Mouse (Mus musculus): ENCODE measurements around the gene Map4k1.

Map4k1 gene

DNA sequence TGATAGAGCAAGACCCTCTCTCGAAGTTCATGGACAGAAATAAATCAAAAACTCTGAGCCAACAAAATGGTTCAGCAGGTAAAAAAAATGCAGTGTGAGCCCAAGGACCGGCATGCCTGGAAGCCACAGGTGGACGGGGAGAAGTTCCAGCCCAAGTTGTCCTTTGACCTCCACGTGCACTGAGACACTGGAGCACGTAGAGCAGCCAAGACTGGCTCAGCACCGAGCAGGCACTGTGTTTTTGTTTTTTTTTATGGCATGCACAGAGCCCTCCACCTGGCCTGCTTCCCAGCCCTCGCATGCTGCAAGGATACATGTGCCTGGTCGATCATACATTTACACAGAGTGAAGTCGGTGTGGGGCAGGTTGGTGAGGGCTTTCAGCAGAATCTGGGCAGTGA, 4.3 kb upstream of the Map4k1 start:
- DNase-seq (ENCODE audit: low spot score in 2 of 2): no peak

DNA sequence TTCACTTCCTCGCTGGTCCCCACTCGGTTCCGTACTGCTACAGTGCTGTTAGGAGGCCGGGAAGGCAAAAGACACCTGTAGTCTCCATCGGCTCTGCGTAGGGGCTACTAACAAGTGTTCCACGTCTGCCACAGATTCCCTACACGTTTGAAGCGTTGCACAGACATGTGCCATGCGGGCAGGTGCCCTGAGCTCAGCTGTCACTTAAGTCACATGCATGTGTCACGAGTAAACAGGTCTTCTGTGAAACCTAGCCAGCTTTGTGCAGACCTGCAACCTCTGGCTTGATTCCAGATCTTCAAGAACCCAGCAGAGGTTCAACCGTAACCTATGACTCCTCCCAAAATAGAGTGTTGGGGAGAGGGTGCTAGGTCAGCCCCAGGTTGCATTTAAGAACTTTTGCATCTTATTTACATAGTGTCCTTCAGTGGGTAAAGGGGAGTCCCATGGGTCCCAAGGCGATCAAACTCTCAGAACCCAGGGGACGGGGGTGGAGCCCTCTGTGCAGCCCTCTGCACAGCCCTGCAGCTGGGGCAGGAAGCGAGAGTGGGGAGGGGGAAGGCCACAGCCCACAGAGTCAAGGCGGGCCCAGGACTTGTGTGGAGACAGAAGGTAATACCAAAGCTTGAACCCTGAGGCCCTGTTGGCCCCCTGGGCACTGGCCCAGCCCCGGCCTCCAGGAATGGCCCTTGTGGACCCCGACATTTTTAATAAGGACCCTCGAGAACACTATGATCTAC, 594 bp downstream of the Map4k1 start:
- DNase-seq (ENCODE audit: low spot score in 2 of 2): peak; percentile 26 to 53

DNA sequence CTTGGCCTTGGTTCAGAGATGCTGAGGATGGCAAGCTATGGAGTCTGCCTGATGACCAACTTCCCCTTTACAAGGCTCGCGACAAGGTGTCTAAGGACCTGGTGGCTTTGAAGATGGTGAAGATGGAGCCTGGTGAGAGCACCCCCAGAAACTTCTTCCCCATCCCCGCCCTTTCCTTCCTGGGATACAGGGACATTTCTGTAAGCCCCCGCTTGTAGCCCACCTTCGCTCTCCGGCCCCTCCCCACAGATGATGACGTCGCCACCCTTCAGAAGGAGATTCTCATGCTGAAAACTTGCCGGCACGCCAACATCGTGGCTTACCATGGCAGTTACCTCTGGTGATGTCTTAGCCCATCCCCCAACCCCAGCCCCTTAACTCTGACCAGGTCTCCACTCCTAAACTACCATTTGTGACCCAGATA, 1.3 kb downstream of the Map4k1 start:
- no peak for DNase-seq (ENCODE audit: low spot score in 2 of 2)

DNA sequence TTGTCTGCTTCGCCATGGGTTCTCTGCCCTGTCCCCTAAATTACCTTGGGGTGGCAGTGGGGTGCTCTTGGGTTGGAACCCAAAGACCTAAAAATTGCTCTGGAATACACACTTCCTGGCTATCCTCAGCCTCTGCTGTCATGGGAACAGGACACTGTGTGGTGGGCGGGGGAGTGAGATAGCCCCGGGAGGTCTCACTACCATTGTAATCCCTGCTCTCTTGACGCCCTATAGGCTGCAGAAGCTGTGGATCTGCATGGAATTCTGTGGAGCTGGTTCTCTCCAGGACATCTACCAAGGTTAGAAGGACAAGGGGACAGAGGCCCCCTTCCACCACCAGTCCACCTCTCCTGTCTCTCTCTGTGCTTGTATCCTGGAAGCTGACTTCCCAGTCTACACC, 2.0 kb downstream of the Map4k1 start:
- no peak for DNase-seq (ENCODE audit: low spot score in 2 of 2)

DNA sequence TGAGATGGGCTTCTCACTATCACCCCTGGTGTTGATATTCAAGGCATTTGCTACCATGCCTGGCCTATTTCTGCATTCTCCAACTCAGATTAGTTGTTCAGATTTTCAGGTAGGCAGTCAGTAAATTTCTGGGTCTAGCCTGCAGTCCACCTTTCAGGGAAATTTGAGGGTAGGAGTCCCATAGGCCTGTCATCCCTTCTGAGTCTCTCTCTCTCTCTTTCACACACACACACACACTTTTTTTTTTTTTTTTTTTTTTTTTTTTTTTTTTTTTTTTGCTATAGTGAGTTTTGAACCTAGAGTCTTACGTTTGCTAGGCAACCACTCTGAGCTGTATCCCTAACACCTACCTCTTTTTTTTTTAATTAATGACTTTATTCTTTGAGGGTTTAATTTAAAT, 2.6 kb downstream of the Map4k1 start:
- no peak for DNase-seq (ENCODE audit: low spot score in 2 of 2)

DNA sequence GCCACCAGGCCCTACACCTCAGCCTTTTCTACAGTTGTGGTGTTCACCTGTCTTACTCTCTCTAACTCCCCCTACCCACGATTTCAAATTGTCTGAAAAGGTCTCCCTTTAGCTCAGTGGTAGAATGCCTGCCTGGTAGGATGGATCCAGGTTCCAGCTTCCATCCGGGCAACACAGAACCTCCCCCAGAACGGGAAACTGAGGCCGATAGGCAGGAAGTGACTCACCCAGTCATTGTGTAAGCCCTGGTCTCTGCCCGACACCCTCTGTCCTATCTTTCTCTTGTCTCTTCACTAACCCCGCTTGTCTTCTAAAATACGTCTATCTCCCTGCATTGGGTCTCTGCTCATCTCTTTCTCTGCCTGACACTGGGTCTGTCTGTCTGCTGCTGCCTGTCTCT, 3.4 kb downstream of the Map4k1 start:
- no peak for DNase-seq (ENCODE audit: low spot score in 2 of 2)

DNA sequence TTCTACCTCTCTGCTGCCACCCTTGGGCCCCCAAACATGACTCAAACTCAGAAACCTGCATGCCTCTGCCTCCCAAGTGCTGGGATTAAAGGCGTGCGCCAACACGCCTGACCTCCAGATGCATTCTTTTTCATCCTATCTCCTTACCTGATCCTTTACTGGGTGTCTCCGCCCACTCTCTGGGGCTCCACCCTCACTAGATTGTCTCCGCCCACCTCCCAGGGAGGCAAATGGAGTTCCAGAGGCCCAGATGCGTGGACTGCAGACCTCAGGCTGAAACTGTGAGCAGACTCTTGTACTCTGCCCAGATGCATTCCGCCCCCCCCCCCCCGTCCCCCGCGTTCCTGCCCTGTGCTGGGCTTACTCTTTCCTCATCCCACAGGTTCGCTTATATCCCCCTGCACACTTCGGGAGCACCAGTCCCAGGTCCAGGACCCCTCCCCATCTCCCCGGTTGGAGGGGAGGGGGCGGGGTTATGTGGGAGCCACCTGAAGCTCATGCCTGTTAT, 9.0 kb downstream of the Map4k1 start:
- DNase-seq (ENCODE audit: low spot score in 2 of 2): no peak

DNA sequence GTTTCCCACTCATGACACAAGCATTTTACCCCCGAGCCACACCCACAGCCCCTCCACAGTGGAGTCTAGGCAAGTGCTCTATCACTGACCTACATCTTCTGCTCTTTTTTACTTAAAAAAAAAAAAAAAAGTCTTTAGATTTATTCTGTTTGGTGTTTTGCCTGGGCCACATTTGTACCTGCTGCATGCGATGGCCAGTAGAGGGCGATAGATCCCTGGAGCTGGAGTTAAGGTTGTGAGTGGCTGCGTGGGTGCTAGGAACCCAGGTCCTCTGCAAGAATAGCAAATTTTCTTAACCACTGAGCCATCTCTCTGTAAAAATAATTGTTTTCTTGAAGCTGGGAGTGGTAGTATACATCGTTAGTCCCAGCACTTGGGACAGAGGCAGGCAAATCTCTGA, 9.8 kb downstream of the Map4k1 start:
- DNase-seq (ENCODE audit: low spot score in 2 of 2): no peak

DNA sequence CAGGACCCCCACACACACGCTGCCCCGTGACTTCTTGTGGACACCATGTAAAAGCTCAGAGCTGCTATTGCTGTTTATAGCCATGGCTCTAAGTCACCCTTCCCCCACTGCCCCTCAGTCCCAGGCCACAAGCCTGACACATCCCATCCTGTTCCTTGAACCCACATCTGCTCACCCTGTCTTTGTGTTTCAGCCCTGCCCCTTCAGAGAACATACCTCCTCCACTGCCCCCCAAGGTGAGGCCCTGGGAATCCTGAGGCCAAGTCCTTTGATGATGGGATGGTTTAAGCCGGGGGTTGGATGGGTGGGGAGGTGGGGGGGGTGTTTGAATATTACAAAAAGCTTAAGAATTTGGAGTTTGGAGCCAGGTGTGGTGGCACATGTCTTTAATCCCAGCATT, 11.1 kb downstream of the Map4k1 start:
- DNase-seq (ENCODE audit: low spot score in 2 of 2): no peak

DNA sequence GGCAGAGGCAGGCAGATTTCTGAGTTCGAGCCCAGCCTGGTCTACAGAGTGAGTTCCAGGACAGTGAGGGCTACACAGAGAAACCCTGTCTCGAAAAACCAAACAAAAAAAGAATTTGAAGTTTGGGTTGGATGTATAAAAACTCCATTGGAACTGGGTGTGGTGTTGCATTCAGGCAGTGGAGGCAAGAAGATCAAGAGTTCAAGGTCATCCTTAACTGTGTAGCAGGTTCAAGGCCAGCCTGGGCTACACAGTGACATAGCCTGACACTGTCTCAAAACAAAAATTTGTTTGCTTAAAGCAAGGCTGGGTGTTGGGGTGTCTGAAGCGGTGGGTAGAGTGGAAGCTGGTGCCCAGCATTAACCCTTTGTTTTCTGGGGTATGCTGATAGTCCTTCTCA, 11.6 kb downstream of the Map4k1 start:
- DNase-seq (ENCODE audit: low spot score in 2 of 2): no peak

DNA sequence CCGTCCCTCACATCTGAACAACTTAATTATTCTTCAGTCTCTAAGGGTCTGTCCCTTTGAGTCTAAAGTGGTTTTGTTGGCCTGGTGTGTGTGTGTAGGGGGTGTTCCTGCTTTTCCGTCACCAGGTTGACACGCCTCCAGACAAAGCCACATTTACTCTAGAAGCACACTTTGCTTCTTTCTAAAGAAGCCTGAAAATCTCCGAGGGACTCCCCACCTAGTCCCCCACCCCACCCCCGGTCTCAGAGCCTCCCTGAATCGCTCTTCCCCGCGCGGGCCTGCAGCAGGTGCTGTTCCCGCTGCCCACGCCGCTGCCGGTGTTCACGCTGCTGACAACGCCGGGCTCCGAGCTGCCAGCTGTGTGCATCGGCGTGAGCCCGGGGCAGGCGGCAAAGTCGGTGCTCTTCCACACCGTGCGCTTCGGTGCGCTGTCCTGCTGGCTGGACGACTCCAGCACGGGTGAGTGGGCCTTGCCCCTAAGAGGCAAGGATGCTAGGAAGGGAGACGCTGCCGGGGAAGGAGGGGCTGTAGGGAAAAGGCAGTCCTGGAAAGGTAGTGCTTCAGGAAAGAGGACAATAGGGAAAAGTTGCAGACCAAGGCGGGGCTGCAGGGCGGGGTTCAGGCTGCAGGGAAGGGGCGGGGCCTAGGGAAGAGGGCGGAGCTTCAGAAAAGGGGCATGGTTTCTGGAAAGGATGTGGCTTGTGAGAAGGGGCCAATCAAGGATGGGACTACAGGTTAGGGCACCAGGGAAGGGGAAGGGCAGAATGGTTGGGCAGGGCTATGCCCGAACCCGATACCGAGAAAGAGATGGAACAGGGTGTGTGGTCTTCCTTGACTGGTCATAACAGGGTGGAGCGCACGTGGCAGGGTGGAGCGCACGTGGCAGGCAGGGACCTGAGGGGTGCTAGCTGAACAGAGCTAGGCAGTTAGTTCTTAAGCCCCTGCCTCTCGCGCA, 19.1 kb downstream of the Map4k1 start:
- DNase-seq (ENCODE audit: low spot score in 2 of 2): peak; percentile 28 to 30

DNA sequence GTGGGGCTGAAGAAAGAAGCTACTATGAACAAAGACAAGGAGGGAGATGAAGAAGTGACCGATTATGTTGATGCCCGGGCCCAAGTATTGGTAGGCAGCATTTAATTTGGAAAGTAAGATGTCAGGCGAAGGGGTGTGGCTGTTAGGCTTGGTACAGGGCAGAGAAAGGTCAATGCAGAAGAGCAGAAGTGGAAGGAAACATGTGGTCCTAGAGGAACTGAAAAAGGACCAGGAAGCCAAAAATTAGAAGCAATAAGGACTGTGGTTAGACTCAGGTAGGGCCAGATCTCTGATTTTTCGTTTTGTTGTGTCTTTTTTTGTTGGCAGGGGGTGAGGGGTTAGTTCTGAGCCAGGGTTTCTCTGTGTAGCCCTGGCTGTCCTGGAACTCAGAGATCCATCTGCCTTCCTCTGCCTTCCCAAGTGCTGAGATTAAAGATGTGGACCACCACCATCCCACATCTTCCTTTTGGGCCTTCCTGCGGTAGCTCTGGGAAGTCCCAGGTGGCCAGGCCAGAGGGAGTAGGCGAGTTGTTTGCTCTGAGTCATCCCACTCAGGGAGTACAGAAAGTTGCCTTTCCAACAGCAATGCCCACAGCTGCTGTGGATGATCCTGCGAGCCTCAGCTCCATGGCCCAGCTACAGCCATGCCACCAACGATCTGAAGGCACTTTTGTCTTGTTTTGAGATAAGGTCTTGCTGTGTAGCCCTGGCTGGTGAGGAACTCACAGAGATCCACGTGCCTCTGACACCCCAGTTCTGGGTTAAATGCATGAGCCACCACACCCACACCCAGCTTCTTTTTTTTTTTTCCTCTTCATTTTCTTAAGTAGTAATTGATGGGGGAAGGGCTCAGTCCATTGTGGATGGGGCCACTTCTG, 25.6 kb downstream of the Map4k1 start:
- DNase-seq (ENCODE audit: low spot score in 2 of 2): peak in 1 of 2 experiments; percentile 13

DNA sequence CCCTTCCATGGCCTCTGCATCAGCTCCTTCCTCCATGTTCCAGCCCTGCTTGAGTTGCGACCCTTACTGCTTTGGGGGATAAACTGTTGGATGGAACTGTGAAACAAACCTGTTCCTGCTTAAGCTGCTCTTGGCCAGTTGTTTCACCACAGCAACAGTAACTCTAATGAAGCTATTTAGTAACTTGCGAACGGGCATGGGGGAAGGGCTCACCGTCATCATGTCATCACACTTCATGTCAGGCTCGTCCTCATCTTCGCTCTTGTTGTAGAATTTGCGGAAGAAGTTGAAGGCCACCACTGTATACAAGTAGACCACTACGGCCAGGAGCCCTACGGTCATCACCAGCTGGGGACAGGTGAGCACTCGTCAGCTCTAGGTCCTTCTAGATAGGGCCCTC, 26.3 kb downstream of the Map4k1 start:
- DNase-seq (ENCODE audit: low spot score in 2 of 2): no peak

DNA sequence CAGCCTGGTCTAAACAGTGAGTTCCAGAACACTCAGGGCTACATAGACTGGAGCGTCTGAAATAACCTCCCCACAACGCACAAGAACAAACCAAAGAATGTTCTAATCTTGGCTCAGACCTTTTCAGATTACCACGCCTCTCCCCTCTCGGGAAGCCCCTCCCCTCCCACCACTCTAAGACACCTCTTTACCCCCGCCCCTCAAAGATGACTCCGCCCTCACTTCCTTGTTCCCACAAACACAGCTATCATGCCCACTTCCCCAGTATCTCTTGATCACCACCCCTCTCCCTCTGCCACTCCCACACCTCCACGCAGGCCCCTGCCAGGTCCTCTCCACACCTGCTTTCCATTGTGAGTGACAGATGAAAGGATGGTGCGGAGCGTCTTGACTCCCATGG, 26.9 kb downstream of the Map4k1 start:
- no peak for DNase-seq (ENCODE audit: low spot score in 2 of 2)

DNA sequence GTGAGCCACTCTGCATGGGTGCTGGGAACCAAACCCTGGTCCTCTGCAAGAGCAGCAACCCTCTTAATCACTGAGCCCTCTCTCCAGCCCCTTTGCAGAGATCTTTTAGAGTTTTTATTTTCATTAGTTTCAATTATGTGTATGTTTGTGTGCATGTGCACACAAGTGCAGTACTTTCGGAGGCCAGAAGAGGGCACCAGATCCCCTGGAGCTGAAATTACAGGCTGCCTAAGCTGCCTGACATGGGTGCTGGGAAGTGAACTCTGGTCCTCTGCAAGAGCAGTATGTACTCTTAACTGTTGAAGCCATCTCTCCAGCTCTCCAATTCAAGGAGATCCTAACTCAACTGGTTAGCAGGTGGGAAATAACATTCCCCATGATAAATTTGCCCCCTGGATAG, 33.1 kb downstream of the Map4k1 start:
- DNase-seq (ENCODE audit: low spot score in 2 of 2): no peak

DNA sequence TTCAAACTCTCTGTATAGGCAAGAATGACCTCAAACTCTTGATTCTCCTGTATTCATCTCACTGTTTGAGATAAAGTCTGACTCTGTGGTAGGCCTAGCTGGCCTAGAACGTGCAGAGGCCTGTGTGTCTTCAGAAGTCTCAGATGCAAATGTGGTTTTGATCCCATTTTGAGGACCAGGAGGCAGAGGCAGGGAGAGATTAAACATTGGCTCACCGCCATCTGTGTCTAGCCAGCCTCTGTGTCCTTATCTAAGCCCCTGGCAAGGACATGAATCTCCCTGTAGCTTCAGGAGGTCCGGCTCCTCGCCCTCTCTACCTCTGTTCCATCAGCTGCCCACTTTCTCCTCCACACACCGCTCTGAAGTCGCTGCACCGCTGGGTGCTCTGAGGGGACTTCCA, 34.6 kb downstream of the Map4k1 start:
- DNase-seq (ENCODE audit: low spot score in 2 of 2): no peak

DNA sequence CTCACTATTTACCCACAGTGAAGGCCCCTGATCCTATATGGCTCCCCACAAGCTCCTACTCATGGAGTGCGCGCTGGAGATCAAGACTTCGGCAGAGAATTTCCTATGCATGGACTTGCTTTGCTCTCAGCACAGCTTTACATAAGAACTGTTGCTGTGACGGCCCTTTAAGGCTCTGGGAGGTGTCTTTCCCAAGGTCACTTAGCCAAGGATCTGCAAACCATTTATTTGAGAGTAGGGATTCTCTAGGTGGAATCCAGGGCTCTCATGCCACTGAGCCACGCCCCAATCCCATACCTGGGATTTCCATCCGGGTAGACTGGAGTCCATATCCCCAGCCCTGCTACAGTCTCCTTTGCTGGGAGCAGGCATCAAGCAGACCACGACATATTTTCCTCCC, 35.4 kb downstream of the Map4k1 start:
- no peak for DNase-seq (ENCODE audit: low spot score in 2 of 2)

DNA sequence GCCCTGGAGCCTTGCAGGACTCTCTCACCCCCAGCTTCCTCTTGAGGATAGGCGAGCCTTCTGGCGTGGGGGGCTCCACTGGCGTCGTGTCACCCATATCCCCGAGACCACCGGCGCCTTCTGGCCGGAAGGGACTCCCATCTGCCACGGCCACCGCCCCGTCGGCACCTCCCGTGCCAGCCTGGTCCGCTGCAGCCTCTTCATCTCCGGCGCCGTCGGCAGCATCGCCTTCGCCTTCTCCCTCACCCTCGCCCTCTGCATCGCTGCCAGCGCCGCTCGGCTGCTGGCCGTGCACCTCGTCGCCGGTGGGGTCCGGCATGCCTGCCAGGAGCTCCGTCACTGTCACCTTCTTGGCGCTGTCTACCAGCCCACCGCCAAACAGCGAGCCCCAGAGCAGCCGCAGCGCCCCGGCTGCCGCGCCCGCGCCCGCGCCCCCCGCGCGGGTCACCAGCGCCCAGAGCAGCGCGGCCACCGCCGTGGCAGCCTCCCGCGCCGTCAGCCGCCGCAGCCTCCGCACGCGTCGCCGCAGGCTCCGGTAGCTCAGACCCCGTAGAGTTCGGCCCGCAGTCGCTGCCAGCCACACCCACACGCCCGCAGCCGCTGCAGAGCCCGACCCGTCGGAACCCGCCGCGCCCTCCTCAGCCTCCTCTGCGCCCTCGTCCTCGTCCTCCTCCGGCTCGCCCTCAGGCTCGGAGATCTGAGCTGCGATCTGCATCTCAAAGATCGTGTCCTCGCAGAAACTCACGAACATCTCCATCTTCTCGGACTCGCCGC, 37.8 kb downstream of the Map4k1 start:
- no peak for DNase-seq (ENCODE audit: low spot score in 2 of 2)

DNA sequence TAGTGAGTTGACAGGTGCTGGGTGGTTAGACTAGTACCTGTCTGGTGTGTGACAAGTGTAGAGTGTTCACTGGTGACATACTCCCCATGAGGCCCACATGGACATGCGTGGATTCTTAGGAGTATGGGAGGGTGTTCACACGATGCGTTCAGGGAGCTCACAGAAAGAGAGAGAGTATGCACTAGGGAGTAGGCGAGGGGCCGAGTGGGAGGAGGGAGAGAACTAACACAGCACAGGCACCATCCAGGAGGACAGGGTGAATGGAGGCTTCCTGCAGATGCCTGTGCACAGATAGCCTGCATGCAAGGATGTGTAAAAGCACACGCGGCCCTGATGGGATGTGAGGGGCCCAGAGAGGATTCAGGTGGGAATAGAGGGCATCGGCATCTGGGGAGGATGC, 40.6 kb downstream of the Map4k1 start:
- no peak for DNase-seq (ENCODE audit: low spot score in 2 of 2)

DNA sequence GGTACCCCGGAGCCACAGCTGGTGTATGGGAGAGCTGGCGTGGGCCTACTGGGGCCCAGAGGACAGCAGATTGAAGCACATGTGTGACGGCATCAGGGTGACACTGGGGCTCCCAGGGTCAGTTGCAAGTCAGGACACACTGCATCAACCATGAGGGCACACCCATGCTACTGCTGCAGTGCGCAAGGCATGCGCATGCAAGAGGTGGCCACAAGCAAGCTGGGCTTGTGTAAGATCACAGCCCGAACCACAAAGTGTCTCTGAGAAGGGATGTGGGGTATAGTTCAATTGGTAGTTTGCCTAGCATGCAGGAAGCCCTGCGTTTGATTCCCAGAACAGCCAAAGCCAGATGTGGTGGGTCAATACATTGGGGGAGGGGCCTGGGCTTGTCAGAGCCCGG, 41.7 kb downstream of the Map4k1 start:
- no peak for DNase-seq (ENCODE audit: low spot score in 2 of 2)

DNA sequence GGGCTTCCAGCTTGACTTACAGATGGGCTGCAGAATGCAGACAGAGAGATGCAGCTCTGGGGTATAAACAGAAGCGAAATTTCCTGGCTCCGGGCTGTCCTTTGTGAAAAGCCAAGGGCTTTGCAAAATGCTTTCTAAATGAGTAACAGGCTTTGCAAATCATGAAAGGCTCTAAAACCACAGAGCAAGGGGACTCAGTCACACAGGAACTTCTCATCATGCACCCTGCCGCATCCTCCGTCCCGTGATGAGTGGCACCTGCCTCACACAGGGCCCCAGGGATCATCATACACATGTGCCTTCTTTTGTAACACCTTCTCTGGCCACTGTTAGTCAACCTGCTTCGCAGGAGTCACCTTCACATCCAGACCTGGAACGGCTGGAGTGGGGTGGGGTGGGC, 43.7 kb downstream of the Map4k1 start:
- DNase-seq (ENCODE audit: low spot score in 2 of 2): no peak

All from heart, adult 9 months (tissue).